Mouse (Mus musculus): Measurements from ENCODE around the gene Pgm2. TPM values are rescaled to one million over a fixed set of nuclear protein-coding genes. Genes with fewer than 3 reads are reported as not detected.
A peak's percentile ranks its signal among the peaks of the same experiment; 100 is the strongest.

Pgm2 gene
- polyA plus RNA-seq, 1 experiment from 2014 or later = 27.0 TPM

DNA sequence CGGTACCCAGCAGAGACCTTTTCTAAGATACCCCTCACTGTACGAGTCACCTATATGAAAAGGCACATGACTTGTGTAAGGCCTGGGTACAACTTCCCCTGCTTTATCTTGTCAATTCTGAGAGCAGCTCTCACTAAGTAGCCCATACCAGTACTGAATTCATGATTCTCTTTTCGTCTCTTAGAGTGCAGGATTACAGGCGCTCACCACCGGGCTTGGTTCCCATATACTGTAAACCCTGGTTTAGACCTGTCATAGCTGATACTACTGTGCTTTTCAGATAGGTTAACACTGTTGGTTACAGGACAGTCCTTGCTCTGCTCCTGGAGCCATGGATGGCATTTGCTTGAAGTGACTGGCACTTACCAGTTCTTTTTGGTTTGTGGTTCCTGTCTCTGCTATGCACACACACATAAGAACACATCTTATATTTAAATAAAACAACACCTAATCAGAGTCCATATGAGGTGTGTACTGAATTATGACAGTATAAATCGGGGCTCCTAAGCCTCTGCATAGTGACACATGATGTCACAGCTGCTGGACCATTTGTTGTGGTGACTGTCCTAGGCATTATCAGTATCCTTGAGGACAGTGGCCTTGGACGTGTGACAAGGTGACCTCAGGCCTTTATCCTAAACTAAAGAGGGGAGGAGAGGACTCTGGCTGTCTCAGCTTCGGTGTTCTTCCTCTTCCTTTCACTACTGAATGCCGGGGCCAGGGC is 9.4 kb downstream of the Pgm2 start:
- H3K9ac ChIP-seq (replicated peaks; ENCODE audit: low read depth) = no peak overlapping the region
- no peaks in the 10 kb centered on the region for H3K4me1 ChIP-seq (ENCODE audit: insufficient read depth, low read depth, low read length)
- no peak for DNase-seq (ENCODE audit: low spot score)
- no peak overlapping the region for H3K4me3 ChIP-seq (ENCODE audit: low read depth, low read length)
- no peaks in the 10 kb centered on the region for H3K27me3 ChIP-seq (replicated peaks; ENCODE audit: insufficient read depth, low read length)
- no peaks in the 10 kb centered on the region for H3K9me3 ChIP-seq (ENCODE audit: low read length)
- no peak for ATAC-seq
- H3K36me3 ChIP-seq (ENCODE audit: insufficient read depth, low read length) = peaks cover 7% of the 10 kb centered on the region; the same call in 1 of the 2 replicates
- no peak overlapping the region for H3K27ac ChIP-seq (ENCODE audit: low read length)
- no peak overlapping the region for H3K4me2 ChIP-seq (replicated peaks; ENCODE audit: low read depth, low read length)
- 71% methylated on average over 9 of the region's 9 CpGs for WGBS
- no peak for TF ChIP-seq CTCF (IDR thresholded peaks at IDR 0.05)
- TF ChIP-seq EP300 (IDR thresholded peaks at IDR 0.05) = no peak

DNA sequence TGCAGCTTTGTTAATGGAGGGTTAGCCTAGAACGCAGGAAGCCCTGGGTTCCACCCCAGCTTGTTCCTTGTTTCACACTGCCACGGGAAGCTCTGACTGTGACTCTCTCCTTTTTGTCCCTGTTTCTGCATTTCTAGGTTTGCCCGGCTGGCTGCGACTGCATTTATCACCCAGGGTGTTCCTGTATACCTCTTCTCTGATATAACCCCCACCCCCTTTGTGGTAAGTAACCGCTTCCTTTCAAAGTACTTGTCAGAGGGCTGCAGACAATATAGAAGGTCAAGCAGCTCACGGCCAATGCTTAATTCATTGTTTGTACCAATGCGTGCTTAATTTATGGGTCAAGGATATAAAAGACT is 9.9 kb downstream of the Pgm2 start:
- Histone ChIP-seq H3K27ac (ENCODE audit: low read length) (no peak overlapping the region), H3K36me3 (ENCODE audit: insufficient read depth, low read length) (peaks cover 9% of the 10 kb centered on the region; the same call in 1 of the 2 replicates), H3K9me3 (ENCODE audit: low read length) (no peaks in the 10 kb centered on the region), H3K9ac (replicated peaks; ENCODE audit: low read depth) (no peak overlapping the region), H3K4me2 (replicated peaks; ENCODE audit: low read depth, low read length) (no peak overlapping the region), H3K4me3 (ENCODE audit: low read depth, low read length) (no peak overlapping the region), H3K27me3 (replicated peaks; ENCODE audit: insufficient read depth, low read length) (no peaks in the 10 kb centered on the region), H3K4me1 (ENCODE audit: insufficient read depth, low read depth, low read length) (no peaks in the 10 kb centered on the region)
- peak; percentile 9; the same call in 1 of the 2 replicates for ATAC-seq
- TF ChIP-seq CTCF (IDR thresholded peaks at IDR 0.05) (no peak), EP300 (IDR thresholded peaks at IDR 0.05) (no peak)
- no peak for DNase-seq (ENCODE audit: low spot score)
- WGBS = 63% methylated on average over 7 of the region's 7 CpGs

DNA sequence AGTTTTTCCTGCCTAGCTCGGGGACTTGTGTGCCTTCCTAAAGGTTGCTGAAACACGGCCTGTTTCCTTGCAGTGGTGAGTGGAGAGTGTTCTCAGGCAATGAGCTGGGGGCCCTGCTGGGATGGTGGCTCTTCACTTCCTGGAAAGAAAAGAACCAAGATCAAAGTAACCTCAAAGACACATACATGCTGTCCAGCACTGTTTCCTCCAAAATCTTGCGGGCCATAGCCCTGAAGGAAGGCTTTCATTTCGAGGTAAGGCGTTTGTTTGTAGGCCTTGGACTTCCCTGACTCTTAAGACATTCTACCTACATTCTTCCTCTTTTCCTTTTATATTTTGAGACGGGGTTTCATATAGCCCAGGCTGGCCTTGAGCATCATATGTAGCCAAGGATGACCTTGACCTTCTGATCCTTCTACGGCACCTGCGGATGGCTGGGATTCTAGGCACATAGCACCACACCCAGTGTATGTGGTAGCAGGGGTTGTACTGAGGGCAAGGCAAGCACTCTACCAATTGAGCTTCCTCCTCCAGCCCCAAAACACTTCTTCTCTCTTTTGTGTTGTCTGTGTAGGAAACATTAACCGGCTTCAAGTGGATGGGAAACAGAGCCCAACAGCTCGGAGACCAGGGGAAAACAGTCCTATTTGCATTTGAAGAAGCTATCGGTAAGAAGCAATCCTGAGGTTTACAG is 15.0 kb downstream of the Pgm2 start:
- Histone ChIP-seq H3K36me3 (ENCODE audit: insufficient read depth, low read length) (peaks cover 26% of the 10 kb centered on the region; the same call in 1 of the 2 replicates), H3K9me3 (ENCODE audit: low read length) (no peaks in the 10 kb centered on the region), H3K4me2 (replicated peaks; ENCODE audit: low read depth, low read length) (no peak overlapping the region), H3K9ac (replicated peaks; ENCODE audit: low read depth) (no peak overlapping the region), H3K27ac (ENCODE audit: low read length) (no peak overlapping the region), H3K27me3 (replicated peaks; ENCODE audit: insufficient read depth, low read length) (no peaks in the 10 kb centered on the region), H3K4me3 (ENCODE audit: low read depth, low read length) (no peak overlapping the region), H3K4me1 (ENCODE audit: insufficient read depth, low read depth, low read length) (no peaks in the 10 kb centered on the region)
- ATAC-seq = no peak
- DNase-seq (ENCODE audit: low spot score) = no peak
- TF ChIP-seq EP300 (IDR thresholded peaks at IDR 0.05) = no peak
- TF ChIP-seq CTCF (IDR thresholded peaks at IDR 0.05) = no peak
- 88% methylated on average over 11 of the region's 11 CpGs for WGBS

DNA sequence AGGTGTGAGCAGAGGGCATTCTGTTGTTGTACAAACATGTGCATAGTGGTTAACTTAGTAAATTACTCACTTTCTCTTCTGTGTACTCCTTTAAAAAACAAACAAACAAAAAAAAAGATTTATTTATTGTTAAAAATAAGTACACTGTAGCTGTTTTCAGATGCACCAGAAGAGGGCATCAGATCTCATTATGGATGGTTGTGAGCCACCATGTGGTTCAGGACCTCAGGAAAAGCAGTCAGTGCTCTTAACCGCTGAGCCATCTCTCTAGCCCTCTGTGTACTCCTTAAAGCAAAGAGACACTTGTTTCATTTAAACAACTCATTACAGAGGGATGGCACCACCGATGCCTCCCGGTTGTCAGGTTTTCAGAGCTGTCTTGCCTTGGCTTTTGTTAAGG is 16.5 kb downstream of the Pgm2 start:
- Histone ChIP-seq H3K4me1 (ENCODE audit: insufficient read depth, low read depth, low read length) (no peaks in the 10 kb centered on the region), H3K27me3 (replicated peaks; ENCODE audit: insufficient read depth, low read length) (no peaks in the 10 kb centered on the region), H3K9me3 (ENCODE audit: low read length) (no peaks in the 10 kb centered on the region), H3K36me3 (ENCODE audit: insufficient read depth, low read length) (peaks cover 29% of the 10 kb centered on the region; the same call in 1 of the 2 replicates), H3K9ac (replicated peaks; ENCODE audit: low read depth) (no peak overlapping the region), H3K4me3 (ENCODE audit: low read depth, low read length) (no peak overlapping the region), H3K27ac (ENCODE audit: low read length) (no peak overlapping the region), H3K4me2 (replicated peaks; ENCODE audit: low read depth, low read length) (no peak overlapping the region)
- DNase-seq (ENCODE audit: low spot score) = no peak
- TF ChIP-seq EP300 (IDR thresholded peaks at IDR 0.05) (no peak), CTCF (IDR thresholded peaks at IDR 0.05) (peak; percentile 55)
- WGBS = 49% methylated on average over 3 of the region's 3 CpGs
- no peak for ATAC-seq

DNA sequence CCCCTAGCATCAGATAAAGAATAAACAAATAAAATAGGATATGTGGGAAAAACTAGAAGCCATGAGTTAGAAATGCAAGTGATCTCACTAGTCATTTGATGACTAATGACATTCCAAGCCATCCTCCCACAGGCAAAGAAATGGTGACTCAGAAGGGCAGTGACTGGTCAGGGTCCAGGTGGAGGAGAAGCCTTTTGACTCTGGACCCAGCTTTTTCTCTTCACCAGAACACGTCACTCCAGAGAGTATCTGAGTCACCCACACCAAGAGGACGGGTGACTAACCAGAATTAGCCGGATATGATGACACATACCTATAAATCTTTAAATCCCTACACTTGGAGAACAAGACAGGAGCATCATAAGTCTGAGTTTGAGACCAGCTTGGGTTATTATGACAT is 19.6 kb downstream of the Pgm2 start:
- WGBS = 66% methylated on average over 3 of the region's 3 CpGs
- H3K4me1 ChIP-seq (ENCODE audit: insufficient read depth, low read depth, low read length) = no peaks in the 10 kb centered on the region
- peaks cover 4% of the 10 kb centered on the region; the same call in 1 of the 2 replicates for H3K9me3 ChIP-seq (ENCODE audit: low read length)
- H3K4me3 ChIP-seq (ENCODE audit: low read depth, low read length) = no peak overlapping the region
- H3K9ac ChIP-seq (replicated peaks; ENCODE audit: low read depth) = no peak overlapping the region
- TF ChIP-seq EP300 (IDR thresholded peaks at IDR 0.05) (no peak), CTCF (IDR thresholded peaks at IDR 0.05) (no peak)
- no peak overlapping the region for H3K27ac ChIP-seq (ENCODE audit: low read length)
- ATAC-seq = peak; percentile 54
- H3K27me3 ChIP-seq (replicated peaks; ENCODE audit: insufficient read depth, low read length) = no peaks in the 10 kb centered on the region
- no peak overlapping the region for H3K4me2 ChIP-seq (replicated peaks; ENCODE audit: low read depth, low read length)
- H3K36me3 ChIP-seq (ENCODE audit: insufficient read depth, low read length) = peaks cover 40% of the 10 kb centered on the region
- peak; percentile 28 for DNase-seq (ENCODE audit: low spot score)

DNA sequence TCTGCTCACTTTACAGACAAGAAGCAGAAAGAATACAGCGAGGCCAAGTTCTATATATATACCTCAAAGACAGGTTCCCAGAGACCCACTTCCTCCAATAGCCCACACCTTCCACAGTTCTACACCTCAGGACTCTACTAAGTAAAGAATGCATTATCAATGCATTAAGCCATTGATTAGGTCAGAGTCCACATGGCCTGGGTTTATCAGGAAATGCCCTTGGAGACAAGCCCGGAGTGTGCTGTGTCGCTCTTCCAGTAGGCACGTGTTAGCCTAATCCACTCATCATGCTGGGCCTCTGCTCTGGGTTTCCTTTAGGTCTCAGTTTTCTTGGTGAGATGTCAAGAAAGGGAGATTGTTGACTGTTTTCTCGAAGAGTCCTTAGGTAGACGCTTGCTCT is 21.5 kb downstream of the Pgm2 start:
- Histone ChIP-seq H3K27ac (ENCODE audit: low read length) (no peak overlapping the region), H3K4me2 (replicated peaks; ENCODE audit: low read depth, low read length) (no peak overlapping the region), H3K36me3 (ENCODE audit: insufficient read depth, low read length) (peaks cover 31% of the 10 kb centered on the region), H3K9ac (replicated peaks; ENCODE audit: low read depth) (no peak overlapping the region), H3K4me3 (ENCODE audit: low read depth, low read length) (no peak overlapping the region), H3K4me1 (ENCODE audit: insufficient read depth, low read depth, low read length) (no peaks in the 10 kb centered on the region), H3K9me3 (ENCODE audit: low read length) (peaks cover 4% of the 10 kb centered on the region; the same call in 1 of the 2 replicates), H3K27me3 (replicated peaks; ENCODE audit: insufficient read depth, low read length) (no peaks in the 10 kb centered on the region)
- DNase-seq (ENCODE audit: low spot score) (no peak), ATAC-seq (no peak)
- TF ChIP-seq EP300 (IDR thresholded peaks at IDR 0.05) (no peak), CTCF (IDR thresholded peaks at IDR 0.05) (no peak)
- WGBS = 97% methylated on average over 6 of the region's 6 CpGs
